Mouse (Mus musculus) cerebellum, postnatal 25 days (tissue): ENCODE measurements at regions not wholly inside any gene's neighbourhood (a gene's known extent, or its start where the extent isn't known, plus 50 kb on each side); places are given as distances from the start of the nearest gene placed in this dataset.
"Not testable (repeated sequence)": the region's sequence is repeated elsewhere in the genome, so short reads cannot be mapped to it uniquely, and the experiment has no call there.

Experiments
- DNase-seq, 2 experiments: peaks; one replicate each; pipeline ENCODE4 v3.0.0; 2021; ENCODE audit warnings: mixed read lengths in 2 of 2

DNA sequence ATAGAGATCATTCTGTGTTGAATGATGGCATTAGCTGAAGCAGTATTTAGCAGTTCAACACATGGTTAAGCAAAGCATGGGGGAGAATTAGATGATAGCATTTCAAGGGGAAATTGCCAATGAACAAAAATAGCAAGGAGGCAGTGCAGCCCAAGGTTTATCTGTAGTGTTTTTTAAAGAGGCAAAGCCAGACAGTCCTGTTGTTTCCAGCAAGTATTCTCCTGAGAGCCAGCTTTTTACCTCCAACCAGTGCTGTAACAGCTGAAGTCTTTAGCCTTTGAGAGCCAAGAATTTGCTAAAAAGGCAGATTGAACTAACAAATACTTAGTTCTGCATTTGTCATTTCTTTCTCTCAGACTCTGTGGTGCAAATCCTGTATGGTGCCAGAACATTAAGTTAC, 305.1 kb upstream of the Arx start:
- DNase-seq = no peak

GRCm38 (mm10) chrX:93002236-93002976, 283.8 kb upstream of the Arx start:
- no peak for DNase-seq

- DNase-seq = no peak
Observed at GRCm38 (mm10) chrX:93006681-93007080, 279.6 kb upstream of the Arx start.

DNA sequence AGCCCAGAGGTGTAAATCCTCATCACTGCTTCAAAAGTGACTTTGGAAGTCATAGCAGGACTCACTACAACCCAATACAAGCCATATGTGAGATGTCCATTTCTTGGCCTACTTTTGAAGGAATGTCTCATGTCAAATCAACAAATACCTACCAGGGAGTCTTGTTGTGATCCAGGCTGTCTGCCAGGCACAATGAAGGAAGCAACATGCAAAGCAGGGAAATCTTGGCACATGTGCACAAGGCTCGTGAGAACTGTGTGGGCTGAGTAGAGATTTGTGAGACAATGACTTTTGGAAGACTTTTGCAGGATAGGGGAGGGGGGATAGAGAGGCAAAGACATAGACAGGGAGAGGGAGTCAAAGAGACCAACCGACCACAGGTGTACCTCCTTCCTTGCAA, 274.7 kb upstream of the Arx start:
- peak in 1 of 2 experiments; percentile 1 for DNase-seq

- DNase-seq = no peak
Observed at GRCm38 (mm10) chrX:93016391-93016790, 269.9 kb upstream of the Arx start.

GRCm38 (mm10) chrX:93041096-93041495, 245.1 kb upstream of the Arx start:
- DNase-seq = peak; percentile 14 to 38

GRCm38 (mm10) chrX:93042736-93043135, 243.5 kb upstream of the Arx start:
- peak; percentile 4 to 6 for DNase-seq

DNA sequence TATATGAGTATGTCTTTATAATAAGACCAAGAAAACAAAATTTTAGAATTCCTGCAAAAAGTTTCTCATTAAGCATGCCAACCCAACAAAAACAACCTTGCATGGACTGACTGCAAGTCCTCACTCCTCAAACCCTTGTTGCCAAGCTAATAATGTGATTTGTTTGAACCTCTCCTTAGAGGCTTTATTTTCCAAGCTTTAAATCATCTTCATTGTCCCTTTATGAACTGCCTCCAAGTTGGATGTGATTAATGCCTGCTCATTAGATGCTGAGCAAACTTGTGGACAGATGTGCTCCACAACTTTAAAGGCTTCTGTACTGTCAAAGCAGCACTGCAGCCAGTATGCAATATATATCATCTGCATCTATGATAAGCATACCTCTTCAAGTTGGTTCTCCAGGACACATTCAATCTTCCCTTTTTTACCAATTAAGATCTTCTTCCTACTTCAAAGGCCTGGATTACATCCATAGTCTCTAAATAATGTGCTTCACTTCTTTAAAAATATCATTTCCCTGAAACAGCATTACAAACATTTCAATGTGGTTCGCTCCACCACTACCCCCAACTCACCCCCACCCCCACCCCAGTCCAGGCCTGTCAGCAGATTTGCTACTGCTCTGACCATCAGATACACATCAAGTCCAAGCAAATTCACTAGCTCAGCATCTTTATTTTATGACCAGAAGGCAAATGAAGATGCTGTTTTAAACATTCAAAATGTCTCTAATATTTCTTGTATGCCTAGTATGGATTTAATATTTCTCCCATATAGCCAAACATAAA, 237.1 kb upstream of the Arx start:
- DNase-seq = no peak

- no peak for DNase-seq
Observed at GRCm38 (mm10) chrX:93049755-93050143, 236.5 kb upstream of the Arx start.

DNA sequence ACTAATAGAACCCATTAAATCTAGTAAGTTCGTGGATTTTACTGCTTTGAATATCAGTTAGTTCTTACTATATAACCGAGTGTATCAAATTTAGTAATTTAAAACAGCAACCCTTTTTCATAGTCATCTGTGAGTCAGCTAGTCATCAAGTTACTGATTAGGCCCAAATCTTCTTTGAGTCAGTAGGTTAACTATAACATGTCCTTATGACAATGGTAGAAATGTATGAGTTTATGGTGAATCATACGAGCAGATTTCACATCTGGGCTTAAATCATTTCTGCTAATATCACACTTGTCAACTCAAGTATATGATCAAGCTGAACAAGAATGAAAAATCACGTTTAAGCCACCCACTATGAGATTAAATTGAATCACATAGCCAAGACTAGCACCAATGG, 226.7 kb upstream of the Arx start:
- no peak for DNase-seq

- no peak for DNase-seq
Observed at GRCm38 (mm10) chrX:93068884-93069283, 217.4 kb upstream of the Arx start.

DNA sequence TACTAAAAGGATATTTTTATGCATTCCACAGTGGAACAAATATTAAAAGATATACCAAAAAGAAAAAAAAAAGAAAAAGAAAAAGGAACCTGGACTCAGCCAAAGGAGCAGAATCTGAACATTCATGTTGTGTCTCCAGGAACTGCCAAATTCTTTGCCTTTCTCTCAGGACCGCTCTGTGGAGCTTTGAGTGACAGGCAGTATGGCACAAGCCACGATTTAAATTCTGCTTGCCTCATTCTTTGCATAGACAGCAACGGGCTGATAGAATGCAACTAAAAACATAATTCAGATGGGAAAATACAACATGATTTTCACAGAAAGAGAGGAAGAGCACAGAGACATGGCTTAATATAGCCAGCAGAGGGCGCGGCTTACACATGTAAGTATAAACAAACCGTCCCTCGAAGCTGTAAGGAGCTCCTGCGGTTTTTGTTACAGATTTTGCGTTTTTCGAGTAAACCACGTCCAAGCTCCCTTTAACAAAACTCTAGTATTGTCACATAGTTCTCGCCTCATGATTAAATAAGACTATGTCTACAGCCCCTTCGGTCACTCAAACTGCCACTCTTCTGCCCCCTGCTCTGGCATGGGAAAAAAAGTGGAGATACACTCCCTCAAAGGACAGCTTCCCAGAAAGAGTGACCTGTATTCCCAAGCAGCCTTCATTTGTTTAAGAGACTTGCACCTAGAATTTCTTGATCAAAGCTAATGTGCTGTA, 216.5 kb upstream of the Arx start:
- peak; percentile 31 to 65 for DNase-seq

DNA sequence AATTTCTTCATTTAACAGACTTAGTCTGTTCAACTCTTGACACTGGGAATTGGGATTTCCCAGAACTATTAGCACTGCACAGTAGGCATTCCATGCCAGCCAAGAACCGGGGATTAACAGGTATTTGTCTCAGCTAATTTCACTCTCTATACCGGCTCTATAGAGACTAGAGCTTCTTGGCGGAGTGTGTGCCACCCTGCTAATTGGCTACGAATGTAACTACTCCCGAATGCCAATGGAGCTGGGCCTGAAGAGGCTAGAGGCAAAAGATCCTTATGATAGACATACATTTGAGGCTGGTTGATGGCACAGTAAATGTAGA, 216.0 kb upstream of the Arx start:
- DNase-seq = peak in 1 of 2 experiments; percentile 1

DNA sequence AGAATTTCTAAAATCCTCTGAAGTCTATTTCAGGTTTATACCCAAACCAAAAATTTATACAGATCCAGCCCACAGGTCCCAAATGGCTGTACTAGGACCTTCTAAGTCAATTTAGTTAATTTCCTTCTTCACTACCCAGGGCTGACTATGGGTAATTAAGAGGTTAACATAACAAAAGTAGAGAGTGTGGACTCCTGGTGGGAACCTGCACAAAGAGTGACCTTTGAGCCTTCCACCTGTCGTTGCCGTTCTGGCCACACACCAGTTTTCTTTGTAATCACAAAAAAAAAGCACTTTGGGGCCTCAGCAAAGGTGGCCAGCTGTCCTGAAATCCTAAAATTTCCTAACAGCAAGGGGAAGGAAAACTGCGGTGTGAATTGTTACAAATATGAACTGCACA, 197.3 kb upstream of the Arx start:
- DNase-seq = no peak

DNA sequence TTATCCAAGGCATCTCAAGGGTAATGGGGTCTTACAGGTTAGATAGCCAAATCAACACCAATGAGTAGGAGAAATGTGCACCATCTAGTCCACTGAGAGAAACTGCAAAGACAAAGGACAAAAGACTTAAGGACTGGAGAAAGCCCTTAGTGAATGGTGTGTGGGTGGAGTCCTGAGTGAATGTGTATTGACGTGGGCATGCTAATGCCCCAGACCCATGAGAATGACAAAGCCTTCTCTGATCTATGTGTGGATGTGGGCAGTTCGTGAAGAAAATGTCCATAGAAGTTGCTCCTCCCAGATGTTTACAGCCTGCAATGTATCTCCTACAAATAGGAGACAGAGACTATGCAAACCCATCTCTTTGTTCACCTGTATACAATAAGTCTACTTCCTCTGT, 188.7 kb upstream of the Arx start:
- no peak for DNase-seq

- no peak for DNase-seq
Observed at GRCm38 (mm10) chrX:93107930-93108567, 178.2 kb upstream of the Arx start.

DNA sequence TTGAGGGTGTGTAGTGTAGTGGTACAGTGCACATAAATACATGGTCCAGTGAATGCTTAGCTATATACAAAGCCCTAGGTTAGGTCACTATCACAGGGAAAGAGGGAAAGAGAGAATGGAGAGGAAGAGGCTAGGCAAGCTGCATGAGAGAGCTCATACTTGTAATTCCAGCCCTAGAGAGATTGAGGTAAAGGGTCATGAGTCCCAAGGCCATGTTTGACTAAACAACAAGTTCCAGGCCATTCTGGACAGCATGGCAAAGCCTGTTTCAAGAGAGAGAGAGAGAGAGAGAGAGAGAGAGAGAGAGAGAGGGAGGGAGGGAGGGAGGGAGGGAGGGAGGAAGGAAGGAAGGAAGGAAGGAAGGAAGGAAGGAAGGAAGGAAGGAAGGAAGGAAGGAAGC, 131.9 kb upstream of the Arx start:
- DNase-seq = not testable (repeated sequence)

DNA sequence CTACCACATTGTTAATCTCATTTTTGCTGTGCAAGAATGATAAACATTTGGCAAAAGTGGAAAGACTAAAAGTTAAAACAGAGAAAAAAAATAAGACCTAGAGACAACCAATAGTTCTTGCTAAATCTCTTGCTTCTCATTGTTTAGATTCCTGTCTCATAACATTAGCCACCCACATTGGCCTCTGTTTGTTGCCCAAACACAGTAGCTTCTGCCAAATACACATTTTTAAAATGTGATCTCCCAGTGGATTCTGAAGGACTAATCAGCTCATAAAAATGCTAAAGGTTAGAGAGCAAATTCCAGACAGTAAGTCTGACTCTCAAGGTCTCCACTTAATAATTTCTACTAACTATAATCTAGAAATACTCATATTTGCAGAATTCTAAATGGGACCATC, 127.1 kb upstream of the Arx start:
- no peak for DNase-seq

DNA sequence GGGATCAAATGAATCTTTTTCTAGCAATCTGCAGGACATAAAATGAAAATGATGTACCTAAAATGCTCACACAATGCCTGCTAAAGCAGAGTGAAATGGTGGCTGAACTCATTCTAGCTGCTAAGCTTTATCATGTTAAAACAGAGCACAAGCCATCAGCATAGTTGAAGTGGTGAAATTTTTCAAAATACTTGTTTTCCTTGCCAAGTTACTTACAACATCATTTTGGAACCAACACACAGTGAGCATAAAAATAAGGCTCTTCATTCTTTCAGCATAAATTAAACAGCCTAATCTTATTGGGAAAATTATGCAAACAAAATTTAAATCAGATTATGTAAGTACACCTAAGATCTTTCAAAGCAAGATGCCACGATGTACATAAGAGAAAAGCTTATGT, 125.3 kb upstream of the Arx start:
- DNase-seq = no peak
